Mouse (Mus musculus) heart, postnatal 4 days (tissue): ENCODE results near the gene Ube4a. TPM values are rescaled to one million over a fixed set of nuclear protein-coding genes. Genes with fewer than 3 reads are reported as not detected.

Experiments used
- total RNA-seq, 2 experiments: library from RNA; stranded (reverse); gene quantifications; 2 replicates each; pipeline ENCODE4 v1.2.3; 2021

Gene Ube4a
- total RNA-seq, 2 experiments from 2014 or later = 33.9 to 41.6 TPM

Other genes with a start within 250 kb of the Ube4a start
- 100 to 1,000 TPM; 109 TPM for gene Phldb1, start 230.4 kb downstream of the Ube4a start, total RNA-seq
- gene Arcn1, start 197.8 kb downstream of the Ube4a start, total RNA-seq = 100 to 1,000 TPM; 104 to 119 TPM
- 10 to 100 TPM; 58.4 to 58.7 TPM for gene Ift46, start 197.7 kb downstream of the Ube4a start, total RNA-seq
- gene Tmem25, start 166.3 kb downstream of the Ube4a start, total RNA-seq = 1 to 10 TPM; 3.5 to 6.0 TPM
- 1 to 10 TPM in 1 of 2 experiments, under 1 TPM in 1; 0.61 to 1.0 TPM for gene Ttc36, start 162.5 kb downstream of the Ube4a start, total RNA-seq
- 10 to 100 TPM; 22.9 to 23.5 TPM for gene Kmt2a, start 84.3 kb downstream of the Ube4a start, total RNA-seq
- gene Atp5l, start 44.9 kb downstream of the Ube4a start, total RNA-seq = 1,000 to 10,000 TPM; 1,050 to 1,223 TPM
- gene Cd3g, start 14.8 kb upstream of the Ube4a start, total RNA-seq = under 1 TPM; 0.43 to 0.48 TPM
- under 1 TPM in 1 of 2 experiments, not detected in 1; 0.36 TPM for gene Cd3d, start 16.2 kb upstream of the Ube4a start, total RNA-seq
- gene Cd3e, start 44.0 kb upstream of the Ube4a start, total RNA-seq = under 1 TPM; 0.81 to 0.88 TPM
- 1 to 10 TPM in 1 of 2 experiments, under 1 TPM in 1; 0.86 to 1.8 TPM for gene Mpzl2, start 74.2 kb upstream of the Ube4a start, total RNA-seq
- 1 to 10 TPM in 1 of 2 experiments, under 1 TPM in 1; 0.92 to 1.1 TPM for gene Mpzl3, start 89.6 kb upstream of the Ube4a start, total RNA-seq
- gene Jaml, start 113.6 kb upstream of the Ube4a start, total RNA-seq = under 1 TPM in 1 of 2 experiments, not detected in 1; 0.32 TPM
- gene Scn2b, start 152.2 kb upstream of the Ube4a start, total RNA-seq = under 1 TPM; 0.56 to 0.64 TPM
- gene Scn4b, start 172.8 kb upstream of the Ube4a start, total RNA-seq = under 1 TPM; 0.10 to 0.14 TPM
- gene BC049352, start 216.4 kb upstream of the Ube4a start, total RNA-seq = not detected
- not detected for gene Tmprss4, start 238.5 kb upstream of the Ube4a start, total RNA-seq